In genomic region chr7:34169454-34169853, GRCm38 (mm10) we compare ENCODE assay signal across 8 mouse cellular contexts. TPM values are rescaled to one million over a fixed set of nuclear protein-coding genes. Genes with fewer than 3 reads are reported as not detected.
DNase-seq lines count a peak whose midpoint lies in the region; ATAC-seq lines count a peak whose summit lies in the region.

TSS of gene Uba2 (minus strand) at chr7:34169599.

- no peaks in the 10 kb centered on the region for H3K27me3 ChIP-seq in embryonic facial prominence, embryonic 14.5 days (replicated peaks; ENCODE audit: control insufficient read depth, insufficient read depth, low read length)
- no peaks in the 10 kb centered on the region for H3K27me3 ChIP-seq in heart, embryonic 16.5 days (ENCODE audit: control insufficient read depth, insufficient read depth, low read length)
- H3K27me3 ChIP-seq in neural tube, embryonic 14.5 days (ENCODE audit: control insufficient read depth, insufficient read depth, low read length), result 0 out of 2 replicates have a peak, but pooled peaks cover 2% of the 10 kb centered on the region

- ATAC-seq in embryonic facial prominence, embryonic 14.5 days (ENCODE audit: low read depth), result no peak
- ATAC-seq in heart, embryonic 16.5 days (replicated peaks; ENCODE audit: extremely low read depth, insufficient read depth, low FRiP score), result no peak
- no peak for ATAC-seq in neural tube, embryonic 14.5 days (ENCODE audit: low read depth)

- peak within 1 kb of the TSS; percentile 78 for H3K4me2 ChIP-seq in embryonic facial prominence, embryonic 14.5 days (ENCODE audit: low read depth, low read length)
- H3K4me2 ChIP-seq in heart, embryonic 16.5 days (ENCODE audit: low read depth, low read length), result peak within 1 kb of the TSS; percentile 87
- peak within 1 kb of the TSS; percentile 90 for H3K4me2 ChIP-seq in neural tube, embryonic 14.5 days (ENCODE audit: low read depth, low read length)

- no peak for DNase-seq in urinary bladder, adult 2 months (ENCODE audit: low spot score)
- no peak for DNase-seq in urinary bladder, postnatal 14 days (ENCODE audit: low spot score)
- no peak for DNase-seq in embryonic facial prominence, embryonic 14.5 days (ENCODE audit: low spot score)
- no peak for DNase-seq in left cerebral cortex, postnatal 4 days
- DNase-seq in frontal cortex, postnatal 10 days (ENCODE audit: low spot score in 2 of 2), result no peak
- DNase-seq in right cerebral cortex, postnatal 25 days, result no peak

- no peaks in the 10 kb centered on the region for H3K9me3 ChIP-seq in embryonic facial prominence, embryonic 14.5 days (ENCODE audit: control insufficient read depth, low read length)
- no peaks in the 10 kb centered on the region for H3K9me3 ChIP-seq in heart, embryonic 16.5 days (replicated peaks; ENCODE audit: control insufficient read depth, low read length)
- H3K9me3 ChIP-seq in neural tube, embryonic 14.5 days (ENCODE audit: control insufficient read depth, low read length), result no peaks in the 10 kb centered on the region

- peaks cover 4% of the 10 kb centered on the region; the same call in 1 of the 2 replicates for H3K4me1 ChIP-seq in embryonic facial prominence, embryonic 14.5 days (ENCODE audit: control insufficient read depth, insufficient read depth, low read length)
- peaks cover 7% of the 10 kb centered on the region for H3K4me1 ChIP-seq in heart, embryonic 16.5 days (ENCODE audit: control insufficient read depth, insufficient read depth, low read length)
- H3K4me1 ChIP-seq in neural tube, embryonic 14.5 days (ENCODE audit: control insufficient read depth, insufficient read depth, low read length), result peaks cover 4% of the 10 kb centered on the region; the same call in 1 of the 2 replicates

- peak within 1 kb of the TSS; percentile 90; the same call in 1 of the 2 replicates for H3K27ac ChIP-seq in embryonic facial prominence, embryonic 14.5 days (replicated peaks; ENCODE audit: low read depth, low read length)
- H3K27ac ChIP-seq in heart, embryonic 16.5 days (ENCODE audit: low read length), result peak within 1 kb of the TSS; percentile 92
- H3K27ac ChIP-seq in neural tube, embryonic 14.5 days (ENCODE audit: low read depth, low read length), result peak within 1 kb of the TSS; percentile 84

- intact Hi-C loops in left cerebral cortex, postnatal 4 days (cut with DNase I), result no loop called here

- whole genome bisulfite sequencing in embryonic facial prominence, embryonic 14.5 days, result 86% methylated on average over 3 of the region's 3 CpGs
- WGBS in heart, embryonic 16.5 days, result 75% methylated on average over 3 of the region's 3 CpGs
- 79% methylated on average over 3 of the region's 3 CpGs for WGBS in neural tube, embryonic 14.5 days

- H3K36me3 ChIP-seq in embryonic facial prominence, embryonic 14.5 days (ENCODE audit: control insufficient read depth, insufficient read depth, low read length), result peaks cover 15% of the 10 kb centered on the region
- peaks cover 6% of the 10 kb centered on the region for H3K36me3 ChIP-seq in heart, embryonic 16.5 days (ENCODE audit: control insufficient read depth, insufficient read depth)
- peaks cover 4% of the 10 kb centered on the region; the same call in 1 of the 2 replicates for H3K36me3 ChIP-seq in neural tube, embryonic 14.5 days (ENCODE audit: control insufficient read depth, insufficient read depth, low read length)

- H3K4me3 ChIP-seq in embryonic facial prominence, embryonic 14.5 days (ENCODE audit: low read depth, low read length), result peak within 1 kb of the TSS; percentile 86
- H3K4me3 ChIP-seq in heart, embryonic 16.5 days (ENCODE audit: low read length), result peak within 1 kb of the TSS; percentile 98
- H3K4me3 ChIP-seq in neural tube, embryonic 14.5 days (ENCODE audit: low read depth, low read length), result peak within 1 kb of the TSS; percentile 92

- peak within 1 kb of the TSS; percentile 95 for H3K9ac ChIP-seq in embryonic facial prominence, embryonic 14.5 days (ENCODE audit: low read depth, low read length)
- H3K9ac ChIP-seq in heart, embryonic 16.5 days (ENCODE audit: low read length), result peak within 1 kb of the TSS; percentile 98
- peak within 1 kb of the TSS; percentile 81 for H3K9ac ChIP-seq in neural tube, embryonic 14.5 days (replicated peaks; ENCODE audit: low read depth, low read length)

RNA-seq across cellular contexts. Expression of gene Uba2, which starts in this region (rescaled TPM):
- polyA plus RNA-seq in urinary bladder, adult 2 months (2012; rRNA removed), result 76.1 and 90.3 TPM in 2 replicates
- 166 and 183 TPM in 2 replicates for polyA plus RNA-seq in embryonic facial prominence, embryonic 14.5 days (2014; fragmentation: Nextera tagmentation; extraction: Ambion mirVana)
- 103 and 115 TPM in 2 replicates for polyA plus RNA-seq in heart, embryonic 16.5 days (2015; fragmentation: Nextera tagmentation; extraction: Ambion mirVana)
- total RNA-seq in left cerebral cortex, postnatal 4 days (2021), result 10 to 100 TPM; 83.1 to 84.0 TPM
- 166 and 193 TPM in 2 replicates for polyA plus RNA-seq in neural tube, embryonic 14.5 days (2014; fragmentation: Nextera tagmentation; extraction: Ambion mirVana)
